Mouse (Mus musculus): ENCODE measurements around the gene Ctdnep1. TPM values are rescaled to one million over a fixed set of nuclear protein-coding genes. Genes with fewer than 3 reads are reported as not detected.
A peak's percentile ranks its signal among the peaks of the same experiment; 100 is the strongest.

The Ctdnep1 gene
- polyA plus RNA-seq, 1 experiment from 2014 or later = 28.6 TPM

MicroRNAs encoded within 50 kb of the gene (microRNA counts, 519-probe panel; counts per million panel counts)
- microRNA mmu-miR-324-3p (not detected), microRNA mmu-miR-324-5p (3,876 counts per million, percentile 56 among the panel's probes with 10 or more counts)

Small RNA genes lying within 50 kb of the gene (microRNA-seq; reads per million reads assigned to microRNA genes)
- gene Gm44349 (not detected), gene Mir324 (4,524 reads per million, percentile 90 among the genes with 10 or more reads in this experiment)

Other genes with a start within 250 kb of the Ctdnep1 start
- 35.2 and 38.7 TPM in 2 replicates for gene Polr2a, start 222.5 kb upstream of the Ctdnep1 start, polyA plus RNA-seq (2014; fragmentation: Nextera tagmentation; extraction: Ambion mirVana)
- not detected in 2 replicates for gene Slc35g3, start 219.2 kb upstream of the Ctdnep1 start, polyA plus RNA-seq (2014; fragmentation: Nextera tagmentation; extraction: Ambion mirVana)
- 2.8 and 3.3 TPM in 2 replicates for gene Zbtb4, start 215.2 kb upstream of the Ctdnep1 start, polyA plus RNA-seq (2014; fragmentation: Nextera tagmentation; extraction: Ambion mirVana)
- gene Chrnb1, start 185.2 kb upstream of the Ctdnep1 start, polyA plus RNA-seq (2014; fragmentation: Nextera tagmentation; extraction: Ambion mirVana) = 3.5 and 4.4 TPM in 2 replicates
- 1.1 and 1.4 TPM in 2 replicates for gene Fgf11, start 179.3 kb upstream of the Ctdnep1 start, polyA plus RNA-seq (2014; fragmentation: Nextera tagmentation; extraction: Ambion mirVana)
- 16.1 and 22.9 TPM in 2 replicates for gene Tmem102, start 175.5 kb upstream of the Ctdnep1 start, polyA plus RNA-seq (2014; fragmentation: Nextera tagmentation; extraction: Ambion mirVana)
- not detected in 2 replicates for gene Gm39566, start 165.9 kb upstream of the Ctdnep1 start, polyA plus RNA-seq (2014; fragmentation: Nextera tagmentation; extraction: Ambion mirVana)
- not detected in 2 replicates for gene Spem2, start 162.7 kb upstream of the Ctdnep1 start, polyA plus RNA-seq (2014; fragmentation: Nextera tagmentation; extraction: Ambion mirVana)
- gene Spem1, start 159.0 kb upstream of the Ctdnep1 start, polyA plus RNA-seq (2014; fragmentation: Nextera tagmentation; extraction: Ambion mirVana) = 0.17 TPM in 1 of 2 replicates, not detected in the other
- 8.5 TPM in 2 replicates for gene Nlgn2, start 143.4 kb upstream of the Ctdnep1 start, polyA plus RNA-seq (2014; fragmentation: Nextera tagmentation; extraction: Ambion mirVana)
- 436 and 455 TPM in 2 replicates for gene Tmem256, start 142.6 kb upstream of the Ctdnep1 start, polyA plus RNA-seq (2014; fragmentation: Nextera tagmentation; extraction: Ambion mirVana)
- 92.1 and 94.4 TPM in 2 replicates for gene Plscr3, start 134.8 kb upstream of the Ctdnep1 start, polyA plus RNA-seq (2014; fragmentation: Nextera tagmentation; extraction: Ambion mirVana)
- 10.3 and 12.2 TPM in 2 replicates for gene Tnk1, start 122.4 kb upstream of the Ctdnep1 start, polyA plus RNA-seq (2014; fragmentation: Nextera tagmentation; extraction: Ambion mirVana)
- 0.38 TPM in 1 of 2 replicates, not detected in the other for gene Tmem95, start 103.1 kb upstream of the Ctdnep1 start, polyA plus RNA-seq (2014; fragmentation: Nextera tagmentation; extraction: Ambion mirVana)
- 3.5 and 4.4 TPM in 2 replicates for gene Kctd11, start 99.8 kb upstream of the Ctdnep1 start, polyA plus RNA-seq (2014; fragmentation: Nextera tagmentation; extraction: Ambion mirVana)
- 8.1 and 9.3 TPM in 2 replicates for gene Acap1, start 85.6 kb upstream of the Ctdnep1 start, polyA plus RNA-seq (2014; fragmentation: Nextera tagmentation; extraction: Ambion mirVana)
- gene 2810408A11Rik, start 80.2 kb upstream of the Ctdnep1 start, polyA plus RNA-seq (2014; fragmentation: Nextera tagmentation; extraction: Ambion mirVana) = 8.8 and 10.7 TPM in 2 replicates
- gene Neurl4, start 80.1 kb upstream of the Ctdnep1 start, polyA plus RNA-seq (2014; fragmentation: Nextera tagmentation; extraction: Ambion mirVana) = 13.3 and 14.5 TPM in 2 replicates
- 71.2 and 72.3 TPM in 2 replicates for gene Gps2, start 67.3 kb upstream of the Ctdnep1 start, polyA plus RNA-seq (2014; fragmentation: Nextera tagmentation; extraction: Ambion mirVana)
- 1,854 and 1,877 TPM in 2 replicates for gene Eif5a, start 59.2 kb upstream of the Ctdnep1 start, polyA plus RNA-seq (2014; fragmentation: Nextera tagmentation; extraction: Ambion mirVana)
- 4.6 and 4.8 TPM in 2 replicates for gene Ybx2, start 45.4 kb upstream of the Ctdnep1 start, polyA plus RNA-seq (2014; fragmentation: Nextera tagmentation; extraction: Ambion mirVana)
- 25.8 and 32.2 TPM in 2 replicates for gene Slc2a4, start 33.0 kb upstream of the Ctdnep1 start, polyA plus RNA-seq (2014; fragmentation: Nextera tagmentation; extraction: Ambion mirVana)
- gene Cldn7, start 16.4 kb upstream of the Ctdnep1 start, polyA plus RNA-seq (2014; fragmentation: Nextera tagmentation; extraction: Ambion mirVana) = 425 and 461 TPM in 2 replicates
- gene Elp5, start 1.4 kb downstream of the Ctdnep1 start, polyA plus RNA-seq (2014; fragmentation: Nextera tagmentation; extraction: Ambion mirVana) = 104 and 119 TPM in 2 replicates
- 481 and 495 TPM in 2 replicates for gene Gabarap, start 10.0 kb downstream of the Ctdnep1 start, polyA plus RNA-seq (2014; fragmentation: Nextera tagmentation; extraction: Ambion mirVana)
- gene Phf23, start 14.6 kb downstream of the Ctdnep1 start, polyA plus RNA-seq (2014; fragmentation: Nextera tagmentation; extraction: Ambion mirVana) = 37.6 and 43.9 TPM in 2 replicates
- 32.0 and 32.6 TPM in 2 replicates for gene Dvl2, start 19.4 kb downstream of the Ctdnep1 start, polyA plus RNA-seq (2014; fragmentation: Nextera tagmentation; extraction: Ambion mirVana)
- gene Acadvl, start 34.3 kb downstream of the Ctdnep1 start, polyA plus RNA-seq (2014; fragmentation: Nextera tagmentation; extraction: Ambion mirVana) = 72.8 and 73.8 TPM in 2 replicates
- 7.7 and 8.6 TPM in 2 replicates for gene Dlg4, start 35.8 kb downstream of the Ctdnep1 start, polyA plus RNA-seq (2014; fragmentation: Nextera tagmentation; extraction: Ambion mirVana)
- 0.26 TPM in 1 of 2 replicates, not detected in the other for gene Asgr1, start 72.9 kb downstream of the Ctdnep1 start, polyA plus RNA-seq (2014; fragmentation: Nextera tagmentation; extraction: Ambion mirVana)
- 0.46 TPM in 1 of 2 replicates, not detected in the other for gene Asgr2, start 111.5 kb downstream of the Ctdnep1 start, polyA plus RNA-seq (2014; fragmentation: Nextera tagmentation; extraction: Ambion mirVana)
- 0.38 and 0.86 TPM in 2 replicates for gene Mgl2, start 149.2 kb downstream of the Ctdnep1 start, polyA plus RNA-seq (2014; fragmentation: Nextera tagmentation; extraction: Ambion mirVana)
- 0.97 and 1.2 TPM in 2 replicates for gene Clec10a, start 175.0 kb downstream of the Ctdnep1 start, polyA plus RNA-seq (2014; fragmentation: Nextera tagmentation; extraction: Ambion mirVana)
- 1.2 and 1.7 TPM in 2 replicates for gene Slc16a11, start 231.6 kb downstream of the Ctdnep1 start, polyA plus RNA-seq (2014; fragmentation: Nextera tagmentation; extraction: Ambion mirVana)
- gene Slc16a13, start 239.9 kb downstream of the Ctdnep1 start, polyA plus RNA-seq (2014; fragmentation: Nextera tagmentation; extraction: Ambion mirVana) = 13.6 and 14.1 TPM in 2 replicates
- 11.7 and 12.2 TPM in 2 replicates for gene Bcl6b, start 248.6 kb downstream of the Ctdnep1 start, polyA plus RNA-seq (2014; fragmentation: Nextera tagmentation; extraction: Ambion mirVana)

Data from intestine, embryonic 14.5 days (tissue).